Mouse (Mus musculus) inflammation-experienced regulatory T-cells, adult 6 months (primary cell): Measurements from ENCODE around the gene Cd180. TPM values are rescaled to one million over a fixed set of nuclear protein-coding genes. Genes with fewer than 3 reads are reported as not detected.

Experiments used
- ATAC-seq: one replicate; pipeline ENCODE4 v1.8.0; 2017
- polyA plus RNA-seq, 3 experiments: library from polyadenylated mRNA; unstranded; fragments of 100-300 nt; shearing (Covaris generic); gene quantifications; one replicate each; pipeline ENCODE4 v1.2.1; 2017

Cd180 gene
- polyA plus RNA-seq, 3 experiments from 2014 or later, result 0.21 to 0.99 TPM; not detected in 1

DNA sequence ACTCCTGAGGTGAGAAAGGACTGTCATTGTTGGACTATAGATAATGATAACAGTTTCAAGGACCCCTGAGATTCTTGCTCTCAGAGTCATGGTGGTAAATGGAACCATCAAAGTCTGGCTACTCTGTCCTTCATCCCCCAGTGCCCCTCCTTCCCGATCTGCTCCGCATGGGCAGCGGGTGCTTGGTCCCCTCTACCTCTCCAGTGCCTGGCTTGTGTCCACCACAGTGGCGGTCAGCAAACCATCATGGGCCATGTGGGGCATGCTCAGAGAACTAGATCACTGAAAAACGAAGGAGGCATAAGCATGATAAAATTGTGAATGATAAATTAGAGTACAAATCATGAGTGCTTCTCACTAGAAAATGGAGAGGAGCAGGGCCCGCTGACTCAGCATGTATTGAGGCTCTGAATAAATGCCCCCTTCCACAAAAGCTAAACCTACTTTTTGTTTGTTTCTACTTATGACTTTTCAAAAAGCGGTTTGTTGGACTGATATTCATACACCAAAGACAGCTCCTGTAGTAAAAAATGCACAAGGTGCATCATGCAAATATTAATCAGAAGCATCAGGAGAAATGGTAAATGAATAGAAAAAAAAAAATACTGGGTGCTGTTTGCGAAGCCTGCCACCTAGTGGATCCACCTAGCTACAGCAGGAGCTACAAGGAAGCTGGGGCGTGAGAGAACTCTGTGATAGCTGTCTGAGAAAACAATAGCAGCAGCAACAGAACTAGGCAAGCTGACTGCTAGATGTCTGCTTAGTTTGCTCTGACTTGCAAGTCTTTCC lies 51.3 kb downstream of the Cd180 start:
- ATAC-seq, result peak; percentile 56

DNA sequence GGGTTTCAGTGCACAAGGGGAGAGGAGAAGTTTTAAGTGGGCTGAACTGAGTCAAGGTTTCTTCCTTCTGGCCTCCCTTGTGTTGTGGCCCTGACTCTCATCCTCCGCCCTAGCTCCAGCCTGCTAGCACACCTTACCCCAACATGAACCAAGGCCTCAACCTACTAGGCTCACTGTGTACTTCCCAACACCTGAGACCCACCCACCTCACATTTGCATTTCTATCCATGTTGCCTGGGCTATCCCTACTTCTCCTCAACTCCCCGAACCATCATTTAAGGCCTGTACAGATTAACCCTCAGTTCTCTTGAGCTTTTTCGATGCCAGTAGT lies 51.9 kb downstream of the Cd180 start:
- ATAC-seq, result no peak

- ATAC-seq, result no peak
Measured at GRCm38 (mm10) chr13:102745626-102746342, 52.4 kb downstream of the Cd180 start.

- ATAC-seq, result no peak
Measured at GRCm38 (mm10) chr13:102746803-102747561, 53.6 kb downstream of the Cd180 start.

GRCm38 (mm10) chr13:102749194-102749593 lies 55.8 kb downstream of the Cd180 start:
- ATAC-seq, result no peak

DNA sequence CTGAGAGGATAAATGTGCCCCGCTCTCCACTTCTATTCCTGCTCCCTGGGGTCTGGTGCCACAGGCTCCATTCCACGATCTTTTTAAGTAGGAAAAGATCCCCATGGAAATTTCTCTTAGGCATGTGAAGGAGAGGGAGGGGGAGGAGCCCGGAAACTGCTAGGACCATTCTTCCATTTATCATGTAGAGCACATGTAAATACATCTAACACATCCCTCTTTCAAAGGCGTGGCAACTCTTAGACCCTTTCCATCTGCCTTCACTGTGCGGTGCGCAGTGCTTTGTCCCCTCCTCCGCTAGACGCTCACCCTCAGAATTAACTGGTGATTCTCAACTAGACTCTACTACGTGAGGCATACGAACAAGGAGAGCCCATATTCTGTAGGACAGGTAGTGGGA lies 56.5 kb downstream of the Cd180 start:
- no peak for ATAC-seq

GRCm38 (mm10) chr13:102753714-102754556 lies 60.6 kb downstream of the Cd180 start:
- ATAC-seq, result no peak

- ATAC-seq, result no peak
Measured at GRCm38 (mm10) chr13:102755124-102755523, 61.8 kb downstream of the Cd180 start.

GRCm38 (mm10) chr13:102756071-102756470 lies 62.7 kb downstream of the Cd180 start:
- ATAC-seq, result no peak

DNA sequence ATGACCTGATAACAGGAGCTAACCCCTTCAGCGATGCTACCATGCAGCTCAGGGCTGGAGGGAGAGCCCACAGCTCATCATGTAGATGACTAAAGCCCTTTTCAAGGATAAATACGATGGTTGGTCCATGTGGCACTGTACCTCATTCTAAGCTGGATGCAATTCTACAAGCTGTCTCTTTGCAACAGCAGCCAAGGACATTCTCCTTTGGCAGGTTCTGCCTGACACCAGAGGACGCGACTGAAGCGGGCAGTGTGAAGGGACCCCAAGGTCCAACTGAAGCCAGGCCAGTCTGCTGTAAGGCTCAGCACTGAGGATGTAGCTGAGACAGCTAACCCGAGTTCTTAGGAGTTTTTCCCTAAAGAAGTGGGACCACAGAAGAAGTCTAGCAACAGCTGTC lies 64.7 kb downstream of the Cd180 start:
- ATAC-seq, result no peak

- ATAC-seq, result no peak
Measured at GRCm38 (mm10) chr13:102761410-102761809, 68.1 kb downstream of the Cd180 start.

DNA sequence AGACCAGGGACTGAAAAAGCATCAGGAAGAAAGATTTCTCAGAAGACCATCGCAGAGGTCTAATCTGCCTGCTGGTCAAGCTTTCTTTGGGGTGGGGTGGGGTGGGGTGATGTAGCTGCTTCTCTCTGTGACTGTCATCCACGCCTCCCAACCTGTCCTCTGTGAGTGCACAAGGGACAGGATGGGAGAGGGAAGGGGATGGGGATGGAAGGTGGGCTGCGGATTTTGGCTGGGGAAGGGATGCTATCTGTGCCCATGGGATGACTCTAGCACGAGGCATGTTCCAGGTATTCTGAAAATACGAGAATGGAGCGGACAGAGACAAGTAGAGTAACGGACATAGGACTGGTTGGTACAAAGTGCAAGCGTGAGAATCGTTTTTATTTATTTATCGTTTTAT lies 68.8 kb downstream of the Cd180 start:
- no peak for ATAC-seq

GRCm38 (mm10) chr13:102764218-102764617 lies 70.9 kb downstream of the Cd180 start:
- ATAC-seq, result no peak

DNA sequence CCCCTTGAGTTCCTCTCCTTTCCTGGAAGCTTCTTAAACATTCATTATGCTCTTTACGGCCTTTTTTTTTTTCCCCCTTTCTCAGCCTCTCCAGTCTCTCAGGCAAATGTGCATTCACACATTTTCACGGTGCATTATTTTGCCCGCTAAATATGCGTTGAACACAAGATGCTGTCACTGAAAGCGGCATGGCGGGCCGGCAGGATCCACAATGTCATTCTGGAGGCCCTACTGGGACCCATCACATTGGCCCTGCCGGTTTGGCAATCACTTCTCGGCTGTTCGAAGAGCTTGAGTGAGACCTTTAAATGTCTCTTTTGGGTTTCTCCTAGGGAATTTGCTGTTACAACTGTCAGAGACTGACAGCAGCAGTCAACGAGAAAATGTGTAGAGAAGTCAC lies 71.9 kb downstream of the Cd180 start:
- ATAC-seq, result no peak

GRCm38 (mm10) chr13:102767110-102767509 lies 73.8 kb downstream of the Cd180 start:
- no peak for ATAC-seq

DNA sequence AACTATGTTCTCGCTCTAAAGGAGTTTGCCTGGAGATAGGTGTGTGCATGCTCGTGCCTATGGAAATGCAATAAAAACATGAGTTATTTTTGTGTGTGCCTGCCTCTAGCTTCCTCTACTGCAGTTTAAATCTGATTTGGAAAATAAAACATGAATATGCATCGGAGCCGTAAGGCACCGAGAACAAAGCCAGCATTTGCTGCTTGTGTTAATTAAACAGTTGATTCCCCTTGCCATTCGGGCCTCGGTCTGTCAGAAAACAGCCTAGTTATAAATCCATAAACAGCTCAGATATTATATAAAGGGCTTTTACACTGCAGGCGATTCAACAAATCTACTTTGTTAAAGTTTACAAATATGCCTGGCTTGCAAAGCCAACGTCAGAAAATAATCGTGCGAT lies 75.2 kb downstream of the Cd180 start:
- no peak for ATAC-seq

GRCm38 (mm10) chr13:102770194-102770593 lies 76.8 kb downstream of the Cd180 start:
- no peak for ATAC-seq

DNA sequence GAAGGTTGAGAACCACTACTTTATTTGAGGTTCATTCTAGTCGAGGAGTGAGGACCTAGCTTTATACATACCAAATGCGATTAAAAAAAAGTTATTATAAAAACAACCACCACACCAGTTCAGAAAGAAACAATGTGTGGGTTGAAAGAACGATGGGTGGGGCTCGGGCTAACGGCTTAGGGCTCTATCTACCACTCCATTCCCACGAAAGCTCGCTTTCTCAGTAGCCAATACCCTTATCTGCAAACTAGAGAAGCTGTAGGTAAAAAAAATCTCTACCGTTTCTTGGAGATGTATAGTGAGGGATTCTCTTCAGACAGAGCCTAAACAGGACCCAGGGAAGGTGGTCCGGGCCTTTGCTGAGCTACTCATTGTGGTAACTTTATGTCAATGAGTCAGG lies 79.8 kb downstream of the Cd180 start:
- ATAC-seq, result no peak

DNA sequence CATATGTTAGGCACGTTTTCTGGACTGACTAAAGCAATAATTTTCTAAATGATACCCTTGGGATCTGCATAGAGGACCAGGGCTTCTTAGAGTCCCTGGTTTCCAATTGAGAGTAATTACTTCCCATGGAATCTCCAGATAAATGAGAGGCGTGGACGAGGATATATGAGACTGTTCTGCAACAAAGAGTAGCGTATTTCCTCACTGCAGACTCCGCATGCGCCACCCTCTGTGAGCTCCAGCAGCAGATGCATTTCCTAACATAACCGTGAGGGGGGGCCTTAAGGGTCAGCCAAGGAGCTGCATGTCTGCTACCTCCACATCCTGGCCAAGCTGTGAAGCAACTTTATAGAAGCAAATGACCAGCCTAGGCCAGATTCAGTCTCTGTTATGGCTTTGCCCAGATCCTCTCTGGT lies 81.4 kb downstream of the Cd180 start:
- no peak for ATAC-seq

DNA sequence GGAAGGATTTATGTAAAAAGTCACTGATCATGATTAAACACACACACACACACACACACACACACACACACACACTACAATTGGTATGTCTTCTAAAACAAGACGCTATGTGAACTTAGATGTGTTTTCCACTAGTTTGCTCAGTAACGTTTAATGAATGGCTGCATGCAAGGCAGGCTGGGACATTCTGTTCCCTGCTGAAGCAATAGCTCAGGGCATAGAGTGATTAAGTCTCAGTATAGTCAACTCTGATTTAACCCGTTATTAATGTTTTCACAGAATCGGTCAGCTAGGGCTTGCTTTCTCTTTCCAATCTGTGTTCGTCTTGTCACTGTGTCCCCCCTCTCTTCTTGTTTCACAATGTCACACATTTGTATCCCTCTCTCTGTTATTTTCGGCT lies 82.1 kb downstream of the Cd180 start:
- no peak for ATAC-seq

GRCm38 (mm10) chr13:102778859-102779258 lies 85.5 kb downstream of the Cd180 start:
- no peak for ATAC-seq

DNA sequence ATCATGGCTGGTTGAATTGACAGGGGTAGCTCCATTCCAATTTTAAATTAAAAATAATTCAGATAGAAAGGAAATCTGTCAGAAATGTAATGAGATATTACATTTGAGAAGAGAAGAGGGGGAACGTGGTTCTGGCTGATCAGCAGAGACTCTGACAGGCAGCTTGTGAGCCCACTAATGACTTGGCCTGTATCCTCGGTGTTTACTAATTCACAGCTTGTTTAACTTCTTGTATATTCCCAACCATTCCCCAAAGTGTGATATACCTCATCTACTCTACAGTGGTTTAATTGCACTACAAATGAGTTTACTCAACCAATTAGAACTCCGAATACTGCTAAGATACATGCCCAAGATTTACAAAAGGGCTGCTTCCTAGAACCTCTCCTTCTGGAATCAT lies 85.9 kb downstream of the Cd180 start:
- ATAC-seq, result no peak
